Comparison of ENCODE assay signal across 18 mouse cellular contexts in genomic region chr9:23251001-23251400, GRCm38 (mm10). TPM values are rescaled to one million over a fixed set of nuclear protein-coding genes. Genes with fewer than 3 reads are reported as not detected.
"Had no signal": no experiment of that assay in that cellular context is flagged by ENCODE, and none has a peak within 500 bp of the region (broad histone marks: within the 10 kb centered on the region; RNA-seq: fewer than 3 reads in every experiment).

No protein-coding gene starts in this region.

- H3K9ac ChIP-seq: liver, embryonic 13.5 days; midbrain, embryonic 12.5 days; midbrain, embryonic 15.5 days had no signal

- H3K36me3 ChIP-seq: liver, embryonic 13.5 days; midbrain, embryonic 12.5 days; midbrain, embryonic 15.5 days had no signal

- H3K4me2 ChIP-seq: liver, embryonic 13.5 days; midbrain, embryonic 12.5 days; midbrain, embryonic 15.5 days had no signal

- H3K27ac ChIP-seq: left cerebral cortex, adult 2 months; liver, embryonic 13.5 days; midbrain, embryonic 12.5 days; midbrain, embryonic 15.5 days; stomach, postnatal 0 days had no signal

- DNase-seq: kidney, postnatal 10 days; kidney, postnatal 36 days; layer of hippocampus, postnatal 36 days; liver, embryonic 13.5 days; lung, adult 2 months; lung, postnatal 14 days; lung, postnatal 4 days; right cerebral cortex, postnatal 4 days; thymus, adult 2 months; thymus, postnatal 14 days; thymus, postnatal 4 days had no signal

- H3K4me3 ChIP-seq: left cerebral cortex, adult 2 months; liver, embryonic 13.5 days; midbrain, embryonic 12.5 days; midbrain, embryonic 15.5 days had no signal

- H3K4me1 ChIP-seq: liver, embryonic 13.5 days had no signal

- H3K27me3 ChIP-seq: liver, embryonic 13.5 days; midbrain, embryonic 15.5 days had no signal

- ATAC-seq: midbrain, embryonic 15.5 days had no signal

- H3K9me3 ChIP-seq: liver, embryonic 13.5 days; midbrain, embryonic 12.5 days; midbrain, embryonic 15.5 days had no signal

RNA-seq across cellular contexts. Expression of gene Bmper, which starts 28.1 kb away (rescaled TPM):
- total RNA-seq: megakaryocyte progenitor cell, adult 5-6 weeks; megakaryocyte-erythroid progenitor cell, adult 5-6 weeks; monocyte, adult 5-6 weeks had no signal
